Mouse (Mus musculus) monocyte, adult 2 months (primary cell): ENCODE data around the gene Rcvrn.

Experiments used
- DNase-seq, 2 experiments: peaks; one replicate each; pipeline ENCODE4 v3.0.0; 2022; ENCODE audit warnings: low spot score in 2 of 2, low read depth in 1 of 2

Rcvrn gene

DNA sequence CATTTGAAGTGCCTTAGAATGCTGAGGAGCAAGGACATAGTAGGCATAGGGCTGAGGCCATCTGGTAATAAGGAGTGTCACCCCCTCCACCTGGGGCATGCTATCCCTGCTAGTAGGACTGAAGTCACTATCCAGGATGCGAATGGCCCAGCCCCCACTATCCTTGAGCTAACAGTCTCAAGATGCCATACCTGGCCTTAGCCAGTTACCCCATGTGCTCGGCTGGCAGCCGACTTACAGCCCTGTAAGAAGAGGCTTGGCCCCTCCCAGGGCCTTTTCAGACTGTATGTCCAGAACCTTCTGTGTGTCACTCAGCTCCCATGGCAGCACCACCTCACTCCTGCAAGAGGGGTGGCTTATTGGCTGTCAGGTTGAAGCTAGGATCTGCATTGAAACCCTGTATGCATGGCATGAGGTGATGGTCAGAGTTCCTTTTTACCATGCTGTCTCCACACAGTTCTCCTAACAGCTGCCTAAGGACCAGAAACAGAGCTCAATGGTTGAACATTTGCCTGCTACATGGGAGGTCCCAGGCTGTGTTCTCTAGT, 26.6 kb upstream of the Rcvrn start:
- DNase-seq = no peak

DNA sequence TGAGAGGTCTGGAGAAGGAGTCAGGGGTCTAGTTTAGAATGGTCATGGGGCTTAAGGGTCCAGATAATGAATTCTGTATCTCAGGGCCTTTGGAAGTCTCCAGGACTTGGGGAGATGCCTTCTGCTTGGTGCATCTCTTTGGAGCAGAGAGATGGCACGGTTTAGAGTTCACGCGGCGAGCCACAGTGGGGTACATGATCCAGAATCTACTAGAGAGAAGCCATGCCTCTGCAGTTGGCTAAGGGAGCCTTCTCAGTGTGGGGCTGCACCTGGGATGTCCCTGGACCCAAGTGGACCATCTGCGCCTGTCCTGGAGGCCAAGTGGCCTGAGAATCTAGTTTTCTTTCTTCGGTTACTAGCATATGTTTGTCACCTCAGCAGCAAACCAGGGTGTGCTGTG, 25.1 kb upstream of the Rcvrn start:
- DNase-seq = no peak

DNA sequence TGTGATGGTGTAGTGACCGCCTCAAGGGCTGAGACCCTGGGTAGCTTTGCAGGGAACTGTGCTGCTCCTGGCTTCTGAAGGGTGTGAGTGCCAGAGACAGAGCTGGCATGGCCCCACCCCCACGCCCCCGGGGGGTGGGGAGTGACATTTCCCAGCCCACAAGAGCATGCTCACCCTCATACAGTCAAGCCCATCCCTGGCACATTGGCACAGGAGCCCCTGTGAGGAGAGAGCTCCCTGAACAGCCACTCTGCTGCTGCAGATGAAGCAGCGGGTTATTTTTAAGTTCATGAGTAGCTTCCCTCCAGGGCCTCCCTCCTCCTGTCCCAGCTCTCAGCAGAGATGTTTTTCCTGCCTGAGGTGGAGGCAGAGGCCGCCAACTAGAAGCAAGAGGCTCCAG, 23.0 kb upstream of the Rcvrn start:
- no peak for DNase-seq

DNA sequence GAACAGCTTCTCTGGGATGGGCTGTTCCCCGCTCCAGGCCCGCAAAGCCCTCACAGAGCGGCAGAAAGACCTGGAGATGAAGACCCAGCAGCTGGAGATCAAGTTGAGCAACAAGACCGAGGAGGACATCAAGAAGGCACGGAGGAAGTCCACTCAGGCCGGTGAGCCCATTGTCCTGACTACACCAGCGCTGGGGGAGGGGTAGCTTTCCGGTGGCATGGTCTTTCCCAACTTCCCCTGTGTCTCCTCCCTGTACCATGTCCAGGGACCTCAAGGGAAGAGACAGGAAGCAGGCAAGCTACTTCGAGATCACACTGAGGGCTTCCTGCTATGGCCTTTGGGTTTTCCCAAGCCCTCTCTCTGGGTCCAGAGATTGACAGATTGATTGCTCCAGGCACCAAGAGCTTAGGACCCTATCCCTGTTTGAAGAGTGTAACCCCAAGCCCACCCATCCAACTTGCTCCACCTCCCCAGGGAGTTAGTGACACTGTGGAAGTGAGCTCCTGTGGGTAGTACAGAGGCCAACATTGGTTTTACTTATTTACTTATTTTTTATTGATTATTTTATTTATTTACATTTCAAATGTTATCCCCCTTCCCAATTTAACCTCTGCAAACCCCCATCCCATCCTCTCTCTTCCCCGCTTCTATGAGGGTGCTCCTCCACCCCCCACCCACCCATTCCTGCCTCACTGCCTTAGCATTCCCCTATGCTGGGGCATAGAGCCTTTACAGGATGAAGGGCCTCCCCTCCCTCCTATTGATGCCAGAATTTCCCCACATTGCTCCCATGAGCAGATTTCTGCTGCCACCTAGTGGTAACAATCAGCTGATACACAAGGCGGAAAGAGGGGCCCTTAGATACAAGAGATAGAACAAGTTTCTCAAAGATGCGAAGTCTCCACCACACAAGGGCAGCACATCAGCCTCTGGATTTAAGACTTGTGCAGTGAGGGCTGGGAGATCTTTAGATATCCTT, 19.3 kb upstream of the Rcvrn start:
- DNase-seq = no peak

DNA sequence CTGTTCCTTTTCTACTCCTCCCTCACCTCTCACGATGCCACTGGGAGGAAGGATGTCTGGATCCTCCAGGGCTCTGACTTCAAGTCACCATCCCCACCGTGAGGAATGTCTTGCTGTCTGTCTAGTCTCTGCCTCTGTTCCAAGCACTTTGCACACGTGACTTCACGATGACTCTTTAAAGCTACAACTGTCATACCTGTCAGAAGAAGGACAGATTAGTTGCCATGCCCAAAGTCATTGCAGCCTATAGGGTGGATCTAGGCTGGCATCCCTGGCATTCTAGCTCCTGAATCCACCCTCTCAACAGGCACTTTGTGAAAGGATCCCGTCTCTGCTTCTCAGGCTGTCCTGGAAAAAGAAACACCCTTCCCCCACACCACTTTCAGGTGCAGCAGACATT, 15.8 kb upstream of the Rcvrn start:
- DNase-seq = no peak

DNA sequence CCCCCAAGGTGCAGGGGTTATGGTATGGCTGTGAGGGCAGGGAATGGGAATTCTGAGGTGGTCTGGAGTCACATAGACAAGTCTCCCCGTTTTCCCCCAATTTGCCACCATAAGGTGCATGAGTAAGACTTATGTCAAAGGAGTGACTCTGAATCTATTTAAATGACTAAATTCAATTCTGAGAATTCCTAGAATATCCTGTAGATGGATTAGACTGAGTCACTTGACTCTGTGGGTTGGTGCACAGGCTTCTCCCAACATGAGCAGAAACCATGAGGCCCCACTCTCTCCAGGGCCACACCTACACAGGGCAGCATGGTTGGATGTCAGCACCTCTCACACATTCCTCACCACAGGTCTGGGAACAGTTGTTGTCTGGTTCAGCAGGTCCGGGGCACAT, 15.2 kb upstream of the Rcvrn start:
- no peak for DNase-seq

DNA sequence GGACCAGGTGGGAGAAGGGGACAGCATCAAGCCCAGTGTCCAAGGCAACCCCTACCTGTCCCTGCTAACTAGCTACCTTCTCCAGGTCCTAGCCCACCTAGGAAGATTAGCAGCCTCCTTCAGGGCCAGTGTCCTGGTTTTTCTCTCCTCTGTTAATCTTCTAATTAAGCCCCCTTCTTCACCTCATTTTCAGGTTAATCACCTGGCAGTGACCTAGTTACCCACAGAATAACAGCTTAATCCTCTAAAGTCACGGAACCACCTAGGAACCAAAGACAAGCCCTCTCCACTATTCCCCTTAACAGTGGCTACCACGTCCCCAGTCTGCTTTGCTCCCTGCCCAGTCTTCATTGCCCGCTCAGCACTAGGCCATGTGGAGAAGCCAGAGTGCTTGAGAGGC, 13.3 kb upstream of the Rcvrn start:
- no peak for DNase-seq

DNA sequence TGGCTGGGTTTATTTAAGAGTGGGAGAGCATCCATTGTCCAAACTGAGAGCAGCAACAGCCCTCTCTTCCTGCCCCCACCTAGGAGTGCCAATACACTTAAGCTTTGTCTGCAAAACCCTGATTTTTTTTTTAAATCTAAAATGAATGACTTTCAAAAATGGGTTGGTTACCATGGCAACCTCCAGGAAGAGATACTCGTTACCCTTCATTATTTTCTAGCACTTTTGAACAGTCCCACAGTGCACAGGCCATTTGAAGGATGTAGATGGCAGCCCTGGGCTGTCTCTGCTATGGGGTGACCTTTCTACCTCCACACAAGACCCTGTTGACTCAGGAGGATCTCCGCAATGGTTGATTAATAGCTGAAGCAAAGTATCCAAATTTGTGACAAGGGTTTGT, 9.0 kb upstream of the Rcvrn start:
- no peak for DNase-seq

DNA sequence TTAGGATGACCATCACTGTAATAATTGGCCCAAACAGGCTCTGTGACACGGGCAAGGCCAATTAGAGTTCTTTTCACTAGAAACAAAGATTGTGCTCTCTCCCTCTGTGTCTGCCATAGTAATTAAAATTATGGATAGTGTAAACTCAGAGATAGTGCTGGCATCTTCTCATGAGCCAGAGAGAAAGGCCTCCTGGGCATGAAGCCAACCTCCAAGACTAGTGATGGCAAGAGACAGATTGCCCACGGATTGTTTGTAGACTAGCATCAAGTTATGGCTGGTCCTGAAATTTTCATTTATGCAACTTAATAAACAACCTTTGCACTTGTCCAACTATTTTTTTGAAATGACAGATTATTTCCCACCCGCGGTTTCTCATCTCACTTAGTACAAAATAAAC, 17.9 kb downstream of the Rcvrn start:
- no peak for DNase-seq

DNA sequence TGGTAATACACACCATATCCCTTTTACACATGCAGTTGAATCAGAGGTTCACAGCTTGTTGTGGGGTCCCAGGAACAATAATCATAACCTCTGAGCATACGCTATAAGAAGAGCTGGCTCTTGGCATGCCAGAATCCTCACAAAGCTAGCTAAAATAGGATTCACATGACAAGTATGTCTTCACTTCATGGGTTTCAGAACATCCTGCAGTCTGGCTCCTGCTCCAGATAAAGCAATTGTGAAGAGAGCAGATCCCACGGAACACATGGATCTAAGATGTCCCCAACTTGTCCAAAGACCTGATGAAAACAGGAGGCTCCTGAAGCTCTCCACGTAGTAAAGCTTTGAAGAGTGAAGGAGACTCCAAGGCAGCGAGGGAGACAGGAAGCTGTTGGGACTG, 20.3 kb downstream of the Rcvrn start:
- DNase-seq = no peak

DNA sequence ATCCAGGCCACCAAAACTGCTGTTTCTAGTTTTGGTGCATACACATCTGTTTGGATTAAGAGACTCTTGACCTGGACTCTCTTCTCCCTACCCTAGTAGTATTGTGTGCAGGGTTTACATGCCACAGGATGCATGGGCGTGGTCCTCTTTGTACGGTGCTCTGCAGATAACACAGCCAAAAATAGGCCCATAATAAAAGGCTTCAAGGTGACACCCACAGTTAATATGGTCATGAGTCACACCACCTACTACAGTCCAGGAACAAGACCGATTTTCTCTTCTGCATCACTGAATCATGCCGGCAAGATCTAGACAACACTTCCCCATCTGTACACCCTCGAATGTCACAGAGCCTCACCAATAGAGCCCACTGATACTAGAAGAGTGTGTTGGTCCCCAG, 26.4 kb downstream of the Rcvrn start:
- no peak for DNase-seq

DNA sequence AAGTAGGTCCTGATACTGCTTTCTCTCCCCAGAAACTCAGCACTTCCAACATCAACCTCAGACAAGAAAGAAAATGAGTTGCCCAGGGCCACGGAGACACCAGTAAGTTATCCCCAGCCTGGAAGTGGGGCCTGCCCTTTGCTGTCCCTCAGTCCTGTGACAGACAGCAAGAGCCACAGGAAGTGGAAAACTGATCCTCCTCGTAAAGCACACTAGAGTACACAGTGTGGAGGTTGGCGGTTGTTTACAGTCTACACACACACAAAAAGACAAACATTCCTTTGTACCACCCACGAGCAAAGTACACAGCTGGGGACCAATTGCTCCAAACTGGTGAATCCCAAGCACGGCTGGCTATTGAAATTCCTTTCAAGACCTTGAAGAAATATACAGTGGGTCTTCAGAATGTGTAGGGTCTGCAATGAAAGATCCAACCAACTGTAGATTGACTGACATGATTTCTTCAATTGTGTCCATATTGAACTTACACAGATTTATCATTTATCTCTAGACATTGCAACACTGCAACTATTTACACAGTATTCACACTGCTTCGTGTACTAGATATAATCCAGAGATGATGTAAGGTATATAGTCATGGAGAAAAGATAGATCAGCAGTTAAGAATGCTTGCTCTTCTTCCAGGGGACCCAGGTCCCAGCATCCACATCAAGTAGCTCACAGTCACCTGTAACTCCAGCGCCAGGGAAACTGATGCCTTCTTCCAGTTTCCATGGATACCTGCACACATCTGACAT, 27.5 kb downstream of the Rcvrn start:
- DNase-seq = no peak

DNA sequence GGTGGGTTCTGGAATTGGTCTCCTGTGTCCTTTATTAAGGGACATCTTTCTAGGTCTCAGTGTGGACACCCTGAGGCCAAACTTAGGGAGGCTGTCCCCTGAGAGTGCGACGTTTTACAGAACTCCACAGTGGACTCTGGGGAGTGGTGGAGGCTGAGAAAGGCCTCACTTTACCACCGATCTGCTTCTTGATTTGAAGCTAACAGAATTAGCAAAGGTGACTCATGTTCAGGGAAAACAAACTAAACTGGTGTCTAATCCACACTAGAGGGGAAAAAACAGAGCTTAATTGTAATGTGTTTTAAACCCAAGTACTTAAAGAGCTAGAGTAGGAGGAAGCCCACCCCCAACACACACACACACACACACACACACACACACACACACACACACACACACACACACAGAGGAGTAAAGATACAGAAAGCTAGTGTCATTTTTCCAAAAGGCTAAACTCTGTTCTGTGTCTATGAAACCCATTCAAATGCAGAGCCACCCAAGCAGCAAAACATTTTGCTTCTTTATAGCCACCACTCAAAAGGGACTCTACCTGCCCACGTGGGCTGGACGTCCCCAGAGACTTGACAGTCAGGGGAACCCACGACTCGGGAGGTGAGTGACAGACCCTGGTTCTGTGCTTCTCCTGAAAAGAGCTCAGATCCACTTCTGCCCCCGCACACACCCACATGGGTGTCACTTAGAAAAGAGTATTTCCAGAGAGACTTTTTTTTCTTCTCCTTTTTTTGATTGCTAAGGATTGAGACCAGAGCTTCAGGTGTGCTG, 28.3 kb downstream of the Rcvrn start:
- no peak for DNase-seq

DNA sequence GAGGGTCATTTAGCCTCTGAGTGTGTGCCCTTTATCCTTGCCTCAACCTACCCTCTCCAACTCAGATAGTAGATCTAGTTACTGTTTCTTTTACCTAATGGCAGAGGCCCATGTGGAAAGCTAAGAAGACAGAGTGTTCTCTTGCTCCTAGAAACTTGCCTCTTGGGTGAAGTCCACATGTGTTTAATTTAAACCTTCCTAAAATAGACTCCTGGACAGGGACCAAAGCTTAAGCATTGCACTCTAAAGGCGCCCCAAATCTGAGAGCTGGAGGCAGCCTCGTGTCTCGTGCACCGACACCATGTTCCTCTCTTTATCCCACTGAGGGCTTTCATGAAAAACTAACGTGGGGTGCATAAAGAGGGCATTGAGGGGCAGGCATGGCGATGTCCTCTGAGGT, 32.0 kb downstream of the Rcvrn start:
- DNase-seq = no peak

DNA sequence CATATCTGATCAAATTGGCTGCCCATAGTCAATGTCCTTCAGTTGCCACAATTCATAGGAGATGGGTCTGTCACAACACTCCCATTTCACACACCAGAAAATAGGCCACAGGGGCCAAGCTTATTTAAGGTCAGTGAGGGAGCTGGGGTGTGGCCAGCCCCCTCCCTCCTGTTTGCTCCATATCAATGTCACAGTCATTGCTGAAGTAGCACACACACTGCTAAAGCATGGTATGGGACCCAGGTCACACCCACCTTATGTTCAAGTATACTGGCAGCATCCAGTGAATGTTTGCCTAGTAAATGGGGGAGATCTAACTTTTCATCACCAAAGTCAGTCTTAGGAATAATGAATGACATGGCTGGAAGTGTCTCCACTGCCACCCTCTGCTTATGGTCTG, 33.6 kb downstream of the Rcvrn start:
- no peak for DNase-seq

DNA sequence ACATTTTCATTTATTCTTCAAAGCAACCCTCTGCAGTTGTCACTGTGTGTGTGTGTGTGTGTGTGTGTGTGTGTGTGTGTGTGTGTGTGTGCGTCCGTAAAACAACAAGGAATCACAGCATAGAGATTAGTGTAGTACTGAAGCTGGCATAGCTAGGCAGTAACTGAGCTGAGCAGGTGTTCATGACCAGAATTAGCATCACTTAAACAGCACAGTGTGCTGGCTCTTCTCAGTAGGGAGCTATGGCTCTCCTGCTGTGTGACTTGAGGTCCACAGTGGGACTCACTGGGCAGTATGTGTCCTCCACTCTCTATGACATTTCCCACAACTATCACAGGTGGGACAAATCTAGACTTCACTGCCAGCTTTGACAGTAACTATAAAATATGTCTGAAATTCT, 35.9 kb downstream of the Rcvrn start:
- DNase-seq = no peak

DNA sequence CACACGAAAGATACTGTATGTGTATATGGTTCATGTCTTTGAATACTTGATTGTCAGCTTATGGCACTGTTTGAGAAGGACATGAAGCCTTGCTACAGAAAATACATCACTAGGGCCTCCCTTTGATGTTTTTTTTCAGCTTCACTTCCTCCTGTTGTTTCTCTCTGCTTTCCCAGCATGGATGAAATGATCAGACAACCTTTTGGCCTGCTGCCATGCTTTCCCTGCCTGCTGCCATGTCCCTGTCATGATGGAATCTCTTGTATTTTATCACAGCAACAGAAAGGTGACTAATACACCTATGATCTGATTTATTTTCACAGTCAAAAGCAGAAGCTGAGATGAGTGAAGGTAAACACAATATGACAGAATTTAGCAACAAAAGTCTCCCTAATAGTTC, 38.6 kb downstream of the Rcvrn start:
- no peak for DNase-seq

DNA sequence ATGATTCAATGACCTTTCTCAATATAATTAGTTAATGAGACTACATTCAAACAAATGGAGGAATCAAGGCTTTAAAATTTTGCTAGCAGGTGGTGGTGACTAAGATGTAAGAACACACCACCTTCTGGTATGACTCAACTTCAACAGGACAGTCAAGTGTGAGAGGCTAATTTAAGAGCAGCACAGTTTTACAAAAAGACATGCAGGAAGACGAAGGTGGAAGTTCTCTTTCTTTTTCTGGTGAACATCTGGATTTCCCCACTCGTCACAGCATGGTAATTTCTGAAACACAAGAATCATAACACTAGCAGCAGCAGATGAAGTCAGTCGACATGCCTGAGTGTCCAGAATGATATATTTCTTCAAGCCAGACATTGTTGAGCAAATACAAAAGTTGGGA, 39.5 kb downstream of the Rcvrn start:
- no peak for DNase-seq

DNA sequence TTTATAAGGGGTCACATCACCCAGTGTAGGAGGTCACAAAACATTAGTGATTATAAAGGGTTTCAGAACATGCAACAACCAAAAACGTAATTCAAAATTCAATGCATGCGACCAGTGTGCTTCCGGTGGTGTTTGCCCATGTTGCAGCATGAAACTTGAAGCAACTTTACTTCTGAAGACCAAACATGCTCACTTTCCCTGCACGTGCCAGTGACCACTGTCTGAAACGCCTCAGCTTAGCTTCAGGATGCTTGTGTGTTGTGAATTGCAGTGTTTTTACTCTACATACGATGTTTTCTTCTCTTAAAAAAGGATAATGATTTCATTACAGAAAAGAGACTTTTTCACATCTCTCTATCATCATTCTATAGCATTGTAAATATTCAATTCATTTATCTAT, 43.2 kb downstream of the Rcvrn start:
- no peak for DNase-seq

DNA sequence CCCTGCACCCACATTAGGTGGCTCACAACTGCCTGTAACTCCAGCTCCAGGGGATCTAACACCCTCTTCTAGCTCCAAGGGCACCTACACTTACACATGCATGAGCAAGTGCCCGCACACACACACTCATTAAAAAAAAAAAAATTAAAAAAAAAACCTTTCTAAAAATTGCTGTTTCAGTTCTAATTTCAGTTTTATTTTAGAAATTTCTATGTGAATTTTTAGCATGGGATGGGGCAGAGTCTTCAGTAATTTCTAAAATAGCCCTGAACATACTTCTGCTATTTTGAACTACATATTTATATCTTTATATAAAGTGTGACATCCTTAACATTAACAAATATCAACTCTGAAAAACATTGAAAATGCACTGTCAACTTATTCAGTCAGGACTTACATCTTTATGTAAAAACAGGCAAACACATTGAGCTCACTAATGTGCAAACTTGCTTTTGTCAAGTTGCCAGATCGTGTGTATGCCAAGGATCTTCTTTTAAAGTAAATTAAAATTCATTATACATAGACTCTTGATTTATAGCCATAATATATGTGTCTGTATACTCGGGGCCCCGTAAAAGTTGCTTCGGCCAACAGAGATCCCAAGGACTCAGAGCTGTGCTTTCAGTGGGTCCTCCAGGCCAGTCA, 43.8 kb downstream of the Rcvrn start:
- DNase-seq = no peak

DNA sequence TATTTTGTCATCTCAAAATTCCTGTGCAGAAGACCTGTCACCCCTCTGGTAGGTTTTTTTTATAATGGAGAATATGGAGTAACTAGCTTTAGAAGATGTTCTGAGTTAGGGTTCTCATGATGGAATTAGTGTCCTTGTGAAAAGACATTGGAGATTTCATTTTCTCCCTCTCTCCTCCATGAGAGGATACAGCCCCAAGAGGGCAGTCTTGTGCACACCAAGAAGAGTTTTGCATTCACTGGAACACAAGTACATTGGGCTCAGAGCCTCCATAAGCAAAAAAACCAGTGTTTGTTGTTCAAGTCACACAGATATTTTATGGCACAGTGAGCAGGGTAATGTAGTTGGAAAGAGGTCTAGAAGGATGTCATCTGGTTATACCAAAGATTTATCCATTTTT, 46.4 kb downstream of the Rcvrn start:
- no peak for DNase-seq
